Mouse (Mus musculus): Measurements from ENCODE around the gene Adcy4.

- TF ChIP-seq CTCF (IDR thresholded peaks at IDR 0.05; ENCODE audit: borderline replicate concordance, insufficient read depth, low read depth, low read length), result no peak
- no peak for TF ChIP-seq POLR2A (IDR thresholded peaks at IDR 0.05; ENCODE audit: borderline replicate concordance, insufficient read depth, low read length)
Measured at GRCm38 (mm10) chr14:55828716-55829263, 44.9 kb upstream of the Adcy4 start.

Data from cerebellum, adult 2 months (tissue).